Mouse (Mus musculus) cerebellum, postnatal 4 days (tissue): ENCODE measurements around the gene Maml2.

Source experiments
- DNase-seq, 2 experiments: peaks; one replicate each; pipeline ENCODE4 v3.0.0; 2022; ENCODE audit warnings: low spot score in 2 of 2, mixed read lengths in 1 of 2

Gene Maml2

DNA sequence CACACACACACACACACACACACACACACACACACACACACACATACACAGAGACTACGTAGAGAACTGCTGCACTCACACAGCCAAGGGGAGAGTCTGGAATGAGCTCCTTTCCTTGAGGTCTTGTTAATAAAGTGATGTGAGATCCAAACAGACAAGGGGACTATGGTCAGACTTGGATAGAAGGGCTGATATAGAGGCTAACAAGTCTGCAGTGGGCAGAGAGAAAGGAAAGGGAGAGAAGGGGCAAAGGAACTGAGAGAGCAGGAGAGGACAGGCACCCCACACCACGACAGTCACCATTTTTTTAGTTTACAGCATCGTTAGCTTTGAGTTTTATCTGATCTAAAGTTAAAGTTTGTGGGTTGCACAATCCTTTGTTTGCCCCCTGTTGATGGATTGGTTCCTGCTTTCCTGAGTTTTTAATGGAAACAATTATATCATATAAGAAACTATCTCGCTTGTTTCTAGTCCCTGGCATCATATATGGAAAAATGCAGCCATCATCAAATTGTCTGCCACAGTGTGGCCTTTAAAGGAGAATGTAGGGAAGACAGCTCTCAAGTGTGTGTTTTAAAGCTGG is 149.0 kb downstream of the Maml2 start, which contains the start of gene Gm17571:
Gene Gm17571, minus strand, starts transcription at position 51 of the 583 bp plus-strand sequence.
- DNase-seq: no peak

DNA sequence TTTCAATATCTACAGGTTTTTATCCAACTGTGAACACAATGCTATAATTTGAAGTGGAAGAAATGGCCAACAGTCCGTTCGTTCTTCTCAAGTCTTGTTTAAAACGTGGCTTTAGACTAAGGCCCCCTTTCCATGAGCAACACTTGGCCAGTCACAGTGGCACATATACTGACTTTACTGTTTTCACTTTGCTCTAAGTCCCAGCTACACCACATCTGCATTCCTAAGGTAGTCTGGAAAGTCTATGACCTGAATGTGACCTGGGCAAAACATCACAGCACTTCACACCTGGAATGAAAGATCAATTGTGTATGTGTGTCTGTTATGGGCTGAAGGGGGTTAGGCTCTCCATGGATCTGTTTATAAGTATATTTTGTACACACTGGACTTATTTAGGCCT is 151.0 kb downstream of the Maml2 start:
- no peak for DNase-seq

DNA sequence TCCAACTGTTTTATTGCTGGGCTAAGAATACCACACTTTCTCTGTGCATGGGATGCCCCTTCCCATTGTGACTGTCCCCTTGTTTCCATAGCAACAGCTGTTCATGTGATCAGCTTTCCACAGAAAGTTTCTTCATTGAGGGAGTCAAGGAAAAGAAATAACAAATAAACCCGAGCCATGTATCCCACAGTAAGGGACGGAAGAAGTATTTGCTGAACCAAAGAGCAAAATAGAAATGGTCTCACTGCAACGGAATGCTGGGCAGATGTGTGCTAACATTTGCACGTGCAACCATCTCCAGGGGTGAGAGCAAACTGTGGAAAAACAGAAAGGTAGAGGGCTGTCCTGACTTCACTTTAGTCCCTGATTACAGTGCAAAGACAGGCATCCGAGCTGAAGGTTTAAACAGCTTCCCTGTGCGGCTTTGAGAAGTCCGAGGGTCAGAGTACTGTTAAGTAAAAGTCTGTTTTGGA is 156.9 kb downstream of the Maml2 start:
- DNase-seq: no peak

DNA sequence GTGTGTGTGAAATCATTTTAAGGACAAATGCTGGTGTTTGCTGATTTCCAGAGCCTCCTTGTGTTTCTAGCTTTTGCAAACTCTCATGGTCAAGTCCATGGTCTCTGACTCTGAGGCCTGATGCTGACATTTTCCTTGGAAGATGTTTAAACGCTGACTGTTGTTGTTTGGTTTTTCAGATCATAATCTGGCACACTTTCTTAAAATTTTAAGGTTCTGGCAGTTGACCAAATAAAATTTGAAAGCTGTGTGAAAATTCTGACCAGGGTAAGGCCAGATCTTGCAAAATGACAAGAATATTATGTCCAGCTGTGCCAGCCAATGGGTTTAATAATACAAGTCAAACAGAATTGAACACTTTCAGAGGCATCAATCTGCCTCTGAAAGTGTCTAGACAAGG is 157.5 kb downstream of the Maml2 start:
- no peak for DNase-seq

DNA sequence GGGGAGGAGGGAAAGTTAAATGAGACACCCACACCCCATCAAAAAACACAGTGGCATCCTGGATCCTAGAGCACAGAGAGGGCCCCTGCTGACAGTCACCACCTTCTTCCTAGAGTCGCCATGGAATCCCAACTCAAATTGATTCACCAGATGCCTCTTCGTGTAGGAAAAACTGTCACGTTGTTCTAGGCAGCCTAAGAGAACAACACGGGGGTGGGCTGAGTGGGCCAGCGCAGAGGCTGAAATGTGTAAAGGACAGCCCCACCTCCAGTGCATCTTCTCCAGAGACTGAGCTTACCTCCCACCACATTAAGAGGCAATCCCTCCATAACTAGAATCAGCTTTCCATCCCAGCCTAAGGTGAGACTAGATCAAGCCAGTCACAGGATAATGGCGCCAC is 160.0 kb downstream of the Maml2 start:
- DNase-seq: no peak

DNA sequence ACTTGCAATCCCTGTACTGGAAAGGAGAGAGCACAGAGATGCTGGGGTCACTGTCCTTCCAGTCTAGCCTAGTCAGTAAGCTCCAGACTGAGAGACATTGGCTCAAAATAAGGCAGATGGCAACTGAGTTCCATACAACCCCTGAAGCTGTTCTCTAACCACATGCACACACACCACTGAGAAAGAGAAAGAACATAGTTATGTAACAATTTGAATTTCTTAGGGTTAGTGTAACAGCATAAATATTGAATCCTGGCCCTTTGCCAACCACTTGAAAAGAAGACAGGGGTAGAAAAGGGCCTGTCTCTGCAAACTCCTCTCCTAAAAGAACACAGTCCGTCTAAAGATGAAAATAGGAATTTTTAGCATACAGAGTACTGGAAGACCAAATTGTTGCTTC is 161.6 kb downstream of the Maml2 start:
- no peak for DNase-seq

DNA sequence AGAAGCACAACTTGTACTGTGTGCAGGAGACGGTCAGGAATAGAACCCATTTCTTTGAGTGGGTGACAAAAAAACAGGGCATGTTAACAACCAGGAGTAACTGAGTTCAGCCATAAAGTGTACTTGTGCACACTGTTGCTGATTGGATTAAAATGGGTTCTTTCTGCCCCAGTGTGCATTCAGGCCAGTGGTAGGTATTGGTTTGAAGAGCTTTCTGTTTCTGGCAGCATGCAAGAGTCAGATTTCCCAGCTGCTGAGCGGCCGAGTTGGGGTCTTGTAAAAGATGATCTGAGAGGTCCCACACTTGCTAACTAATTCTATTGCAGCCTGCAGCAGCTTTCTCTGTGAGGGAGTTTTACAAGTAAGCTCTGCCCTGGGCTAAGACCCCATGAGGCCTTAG is 162.3 kb downstream of the Maml2 start:
- DNase-seq: no peak

DNA sequence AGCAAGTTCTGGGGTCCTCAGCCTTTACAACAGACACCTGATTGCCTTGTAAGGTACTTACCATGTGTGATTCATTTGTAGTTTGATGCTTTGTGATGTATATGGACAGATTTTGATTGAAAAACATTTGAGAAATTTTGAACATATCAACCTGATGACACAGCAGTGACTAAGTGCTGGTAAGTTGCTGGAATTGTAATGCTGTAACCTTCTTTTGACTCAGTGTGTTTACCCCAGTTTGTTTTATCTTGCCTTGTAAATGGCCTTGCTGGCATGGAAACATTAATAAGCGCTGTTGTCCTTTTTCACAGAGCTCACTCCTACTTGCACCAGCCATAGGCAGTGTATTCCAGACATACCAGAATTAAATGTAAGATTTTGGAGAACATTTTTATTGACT is 163.2 kb downstream of the Maml2 start:
- DNase-seq: no peak

DNA sequence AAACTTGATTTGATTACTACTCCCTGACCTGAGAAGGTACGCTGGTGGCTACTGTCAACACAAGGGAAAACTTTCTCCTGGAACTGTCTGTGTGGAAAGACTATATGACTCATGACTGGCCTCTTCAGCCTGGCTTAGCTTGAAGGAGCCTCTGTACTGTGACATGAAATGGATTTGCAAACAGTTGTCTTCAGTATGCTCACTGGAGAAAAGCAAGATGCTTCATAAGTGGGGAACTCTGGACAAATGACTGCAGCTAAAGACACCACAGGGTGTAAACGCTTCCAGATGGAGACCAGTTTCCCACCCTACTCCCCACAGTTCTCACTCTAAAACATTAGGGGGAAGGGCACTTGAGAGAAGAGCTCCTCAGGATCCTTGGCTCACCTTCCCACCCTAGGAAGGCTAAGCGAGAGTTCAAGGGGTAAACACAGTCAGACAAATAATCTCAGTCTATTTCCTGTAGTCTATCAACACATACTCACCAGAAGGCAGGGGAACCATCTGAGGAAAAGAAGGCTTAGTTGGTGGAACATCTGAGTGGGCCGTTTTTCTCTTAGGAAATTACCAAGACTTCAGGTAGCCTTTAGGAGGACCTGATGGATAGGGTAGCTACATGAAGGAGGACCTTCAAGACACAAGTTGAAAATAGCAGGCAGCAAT is 167.7 kb downstream of the Maml2 start:
- no peak for DNase-seq

DNA sequence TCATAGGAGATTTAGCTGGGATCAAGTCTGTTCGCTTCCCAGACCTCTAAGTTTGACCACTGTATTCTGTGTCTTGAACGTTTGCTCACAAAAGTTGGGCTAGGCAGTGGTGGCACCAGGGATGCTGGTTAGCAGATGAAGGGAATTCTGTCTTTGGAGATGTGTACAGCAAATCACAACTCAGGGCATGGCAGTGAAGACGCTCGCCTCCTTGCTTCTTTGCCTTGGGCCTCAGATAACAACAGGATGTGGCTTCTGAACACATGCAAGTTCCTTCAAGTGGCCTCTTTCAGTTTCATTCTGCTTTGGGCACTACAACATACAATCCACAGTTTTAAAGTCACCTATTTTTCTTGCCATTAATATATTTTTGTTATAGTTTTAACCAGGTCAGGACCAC is 168.6 kb downstream of the Maml2 start:
- DNase-seq: no peak

DNA sequence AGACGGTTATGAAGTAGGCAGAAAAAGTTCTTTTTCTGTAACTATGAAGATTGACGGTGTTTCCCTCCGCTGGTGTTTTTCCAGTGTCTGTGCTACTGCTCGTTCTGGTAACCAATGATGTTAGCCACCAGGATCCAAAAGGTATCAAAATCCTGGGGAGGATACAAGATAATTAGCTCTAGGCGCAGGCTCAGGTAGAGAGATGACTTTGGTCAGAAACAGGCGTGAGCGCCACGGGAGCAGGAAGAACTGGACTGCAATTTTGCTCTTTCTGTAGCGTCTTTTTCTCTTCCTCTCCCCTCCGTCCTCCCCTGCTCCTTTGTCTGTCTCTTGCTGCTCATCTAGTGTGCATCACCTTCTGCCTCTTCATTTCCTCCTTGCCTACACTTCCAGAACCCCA is 169.1 kb downstream of the Maml2 start:
- DNase-seq: no peak

DNA sequence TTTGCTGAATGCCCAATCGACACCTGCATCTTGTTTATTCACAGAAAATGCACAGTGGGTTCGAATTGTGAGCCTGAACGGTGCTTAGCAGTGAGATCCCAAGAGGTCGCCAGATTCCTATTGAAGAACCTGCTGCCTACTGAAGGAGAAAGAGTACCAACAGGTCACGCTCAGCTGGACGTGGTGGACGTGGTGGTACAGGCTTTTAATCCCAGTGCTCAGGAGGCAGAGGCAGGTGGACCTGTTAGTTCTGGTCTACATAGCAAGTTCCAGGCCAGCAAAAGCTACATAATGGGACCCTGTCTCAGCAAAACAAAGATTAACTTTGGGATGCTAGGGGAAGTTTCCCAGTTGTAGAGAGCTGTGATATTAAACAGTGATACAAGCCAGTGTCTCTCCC is 170.0 kb downstream of the Maml2 start:
- no peak for DNase-seq

DNA sequence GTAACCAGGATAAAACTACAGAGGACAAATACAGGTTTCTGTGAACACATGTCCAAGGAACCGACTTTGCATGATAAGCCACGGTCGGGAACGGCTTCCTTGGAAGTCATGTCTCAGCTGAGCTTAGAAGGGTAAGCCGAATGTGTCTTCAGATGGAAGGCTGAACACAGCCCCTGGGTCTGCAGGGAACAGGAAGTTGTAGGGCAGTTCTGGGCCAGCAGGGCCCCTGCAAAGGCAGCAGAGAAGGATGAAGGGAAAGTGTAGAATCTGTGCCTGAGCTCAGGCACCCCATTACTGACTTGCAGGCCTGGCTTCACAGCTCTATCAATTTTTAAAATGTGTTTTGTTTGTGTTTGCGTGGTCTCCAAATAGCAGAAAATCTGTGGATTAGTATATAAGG is 171.0 kb downstream of the Maml2 start:
- DNase-seq: no peak

DNA sequence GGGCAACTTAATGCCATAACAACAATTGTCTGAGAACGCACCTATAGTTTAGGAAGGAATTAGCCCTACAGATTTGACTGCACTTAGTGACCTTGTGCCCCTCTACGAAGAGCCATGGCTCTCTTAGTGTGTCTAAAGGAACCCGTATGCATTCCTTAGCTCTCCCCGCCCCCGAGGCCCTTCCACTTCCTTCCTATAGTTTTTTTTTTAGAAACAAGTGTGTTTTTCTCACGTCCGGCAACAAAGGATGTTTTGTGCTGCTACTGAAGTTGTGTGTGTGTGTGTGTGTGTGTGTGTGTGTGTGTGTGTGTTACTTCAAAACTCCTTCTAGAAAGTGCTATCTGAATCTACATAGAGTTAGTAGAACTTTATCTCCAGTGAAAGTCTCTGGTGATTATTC is 172.3 kb downstream of the Maml2 start:
- DNase-seq: no peak

DNA sequence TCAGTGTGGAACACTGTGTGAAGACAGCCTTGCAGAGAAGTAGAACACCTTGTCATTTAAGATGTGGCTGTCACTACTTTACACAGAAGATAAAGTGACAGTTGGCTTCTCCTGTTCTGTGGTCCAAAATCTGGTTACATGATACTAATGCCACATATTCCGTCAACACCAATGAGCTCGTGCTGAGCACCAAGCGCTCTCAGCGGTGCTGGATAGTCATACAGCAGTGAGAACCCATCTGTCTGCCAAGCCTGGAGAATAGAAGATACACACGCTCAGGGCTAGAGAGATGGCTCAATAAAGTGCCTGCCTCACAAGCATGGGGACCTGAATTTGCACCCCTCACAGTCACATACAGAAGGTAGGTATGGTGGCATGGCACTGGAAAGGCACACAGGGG is 177.2 kb downstream of the Maml2 start:
- no peak for DNase-seq

DNA sequence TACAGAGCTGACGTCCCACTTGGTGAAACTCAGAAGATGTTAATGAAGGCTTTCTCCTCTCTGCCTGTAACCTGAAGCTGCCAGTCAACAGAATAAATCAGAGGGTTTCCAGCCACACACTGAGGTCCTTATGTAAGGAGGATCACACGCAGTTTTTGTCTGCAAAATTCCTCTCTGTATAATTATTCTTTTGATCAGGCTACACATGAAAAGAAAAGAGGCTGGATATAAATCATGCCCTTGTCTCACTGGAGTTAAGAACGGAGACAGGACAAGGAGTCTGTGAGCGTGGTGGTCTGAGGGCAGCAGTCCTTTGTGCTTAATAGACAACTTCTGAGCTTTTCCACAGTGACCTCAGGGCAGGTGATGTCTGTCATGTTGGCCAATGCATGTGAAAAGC is 181.5 kb downstream of the Maml2 start:
- no peak for DNase-seq

DNA sequence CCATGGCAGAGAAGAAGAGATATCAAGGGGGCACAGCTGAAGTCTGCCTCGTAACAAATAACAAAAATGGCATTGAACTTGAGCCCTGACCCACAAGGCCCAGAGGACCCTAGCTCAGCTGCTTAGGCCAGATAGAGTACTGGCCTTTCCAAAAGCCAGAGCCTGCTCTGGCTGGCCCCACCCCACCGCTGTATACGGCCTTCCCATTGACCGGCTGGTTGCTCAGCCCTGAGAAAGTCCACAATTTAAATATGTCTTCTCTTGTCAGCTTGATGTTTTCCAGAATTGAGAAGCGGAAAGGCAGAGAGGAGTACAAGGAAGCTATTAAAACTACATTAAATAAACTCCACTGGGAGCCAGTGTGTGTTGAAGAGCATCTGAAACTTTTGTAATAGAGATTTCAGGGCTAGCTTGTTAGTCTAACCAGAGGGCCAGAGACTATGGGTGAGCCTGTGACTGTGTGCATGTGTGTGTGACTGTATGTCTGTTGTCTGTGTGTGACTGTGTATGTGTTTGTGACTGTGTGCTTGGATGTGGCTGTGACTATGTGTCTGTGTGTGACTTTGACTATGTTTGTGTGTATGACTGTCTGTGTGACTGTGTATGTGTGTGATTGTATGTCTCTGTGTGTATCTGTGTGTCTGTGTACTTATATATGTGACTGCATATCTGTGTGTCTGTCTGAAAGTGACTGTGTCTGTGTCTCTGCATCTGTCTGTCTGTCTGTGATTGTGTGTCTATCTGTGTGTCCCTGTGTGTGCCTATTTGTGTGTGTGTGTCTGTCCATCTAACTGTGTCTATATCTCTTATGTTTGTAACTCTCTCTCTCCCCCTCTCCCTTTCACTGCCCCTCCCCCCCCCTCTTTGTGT is 185.7 kb downstream of the Maml2 start:
- DNase-seq: no peak

DNA sequence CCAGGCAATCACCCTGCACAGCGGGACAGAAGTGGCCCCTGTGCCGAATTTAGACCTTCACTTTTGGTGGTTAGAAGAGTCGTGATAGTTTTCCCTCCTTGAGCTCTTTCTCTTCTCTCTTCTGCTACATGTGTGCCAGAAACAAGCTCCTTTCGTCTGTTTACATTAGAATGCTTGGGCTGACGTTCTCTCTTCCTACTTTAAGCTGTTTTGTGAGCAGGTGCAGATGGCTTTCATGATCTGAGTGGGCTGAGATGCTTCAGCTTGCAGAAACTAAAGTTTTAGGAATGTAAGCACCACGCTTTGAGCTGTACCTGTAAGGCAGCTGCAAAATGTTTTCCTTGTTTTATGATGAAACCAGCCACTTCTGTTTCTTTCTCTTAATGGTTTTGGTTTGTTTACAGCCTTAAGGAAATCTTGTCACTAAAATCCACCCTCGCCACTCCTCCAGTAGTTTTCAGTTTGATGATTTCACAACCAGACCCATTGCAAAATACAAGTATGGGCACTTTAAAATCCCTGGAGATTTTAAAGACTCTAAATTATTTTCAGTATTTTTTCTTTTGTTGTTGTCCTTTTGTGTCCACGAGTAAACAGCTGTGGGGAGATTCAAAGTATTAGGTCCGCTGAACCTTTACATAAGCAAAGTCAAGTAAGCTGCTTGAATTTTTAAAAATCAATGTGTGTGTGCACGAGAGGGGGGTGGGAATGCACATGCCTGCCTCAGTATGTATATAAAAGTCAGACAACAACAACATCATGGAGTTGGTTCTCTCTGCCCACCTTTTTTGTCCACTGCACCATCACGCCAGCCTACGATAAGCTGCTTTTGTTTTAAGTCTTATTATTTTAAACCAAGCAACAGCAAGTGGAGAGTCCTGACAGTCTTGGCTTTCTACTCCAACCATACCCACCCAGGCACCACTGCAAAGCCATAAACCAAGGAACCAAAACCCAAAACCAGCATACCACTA is 186.8 kb downstream of the Maml2 start:
- DNase-seq: no peak

DNA sequence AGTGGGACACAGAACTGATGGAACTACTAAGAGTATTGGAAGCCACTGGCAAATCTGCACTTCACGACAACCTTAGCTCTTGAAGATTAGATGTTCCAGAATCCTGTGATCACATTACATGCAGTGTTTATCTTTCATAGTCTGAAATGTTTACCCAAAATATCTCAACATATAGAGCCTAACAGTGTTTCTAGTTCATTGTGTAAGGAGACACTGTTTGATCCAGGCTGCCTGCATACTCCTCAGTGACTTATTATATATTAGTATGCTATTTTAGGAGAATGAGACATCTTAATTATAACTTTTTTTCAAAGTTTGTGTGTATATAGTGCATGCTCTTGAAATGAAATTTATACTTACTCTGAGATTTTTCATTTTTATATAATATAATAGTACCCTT is 188.2 kb downstream of the Maml2 start:
- DNase-seq: no peak

DNA sequence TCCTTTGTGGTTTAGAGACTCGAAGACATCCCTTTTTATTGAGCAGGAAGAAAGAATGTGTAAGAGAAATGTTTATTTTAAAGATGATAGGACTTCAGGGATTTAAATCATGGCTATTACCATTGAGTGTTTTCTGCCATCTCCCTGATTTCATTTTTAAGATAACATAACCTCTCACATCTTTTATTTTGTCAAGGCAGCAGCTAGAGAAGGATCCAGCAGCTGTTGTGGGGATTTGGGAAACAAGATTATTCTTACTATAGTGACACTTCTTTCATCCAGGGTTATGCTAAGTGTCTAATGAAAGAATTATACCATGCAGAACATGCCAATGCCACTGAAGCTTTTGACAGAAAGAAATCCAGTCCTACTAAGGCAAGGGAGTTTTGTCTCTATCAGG is 193.3 kb downstream of the Maml2 start:
- no peak for DNase-seq

DNA sequence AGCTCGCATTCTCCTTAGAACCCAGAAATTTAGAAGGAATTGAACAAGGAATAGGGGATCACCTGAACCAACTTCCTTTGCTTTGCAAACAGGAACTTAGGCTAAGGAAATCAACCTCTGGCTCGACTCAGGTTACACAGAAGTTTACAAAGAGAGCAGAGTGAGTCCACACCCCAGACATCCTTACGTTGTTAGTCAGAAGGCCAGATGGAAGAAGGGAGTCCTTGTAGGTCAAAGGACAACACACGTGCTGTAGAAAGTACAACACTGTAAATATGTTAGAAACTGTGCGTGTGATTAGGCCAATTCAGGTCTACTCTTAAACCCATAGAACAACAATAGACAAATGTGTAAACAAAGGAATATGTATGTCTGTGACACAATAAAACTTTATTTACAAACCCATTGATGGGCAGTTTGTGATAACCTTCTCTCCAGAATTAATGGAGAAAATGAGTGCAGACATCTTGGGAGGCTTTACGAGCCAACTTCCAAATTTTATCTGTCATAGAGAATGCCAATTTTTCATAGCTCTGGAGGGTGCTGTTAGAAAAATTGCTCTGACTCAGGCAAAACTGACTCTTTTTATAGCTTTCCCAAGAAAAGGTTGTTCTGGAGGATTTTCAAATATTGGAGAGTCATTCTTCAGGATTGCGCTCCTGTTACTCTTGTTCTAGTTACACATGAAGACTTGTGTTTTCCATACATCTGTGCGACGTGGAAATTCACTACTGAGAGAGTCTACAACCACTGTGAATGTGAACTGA is 194.3 kb downstream of the Maml2 start:
- DNase-seq: no peak
